Mouse (Mus musculus) testis, postnatal 14 days (tissue): Measurements from ENCODE around the gene Sp1.

Experiments
- DNase-seq: peaks from one replicate; pipeline ENCODE4 v3.0.0; 2021; ENCODE audit warnings: low spot score

Sp1 gene

GRCm38 (mm10) chr15:102474520-102474919 lies 68.6 kb downstream of the Sp1 start:
- DNase-seq, result no peak

- no peak for DNase-seq
Observed at GRCm38 (mm10) chr15:102483136-102483535, 77.2 kb downstream of the Sp1 start.

GRCm38 (mm10) chr15:102485853-102486252 lies 79.9 kb downstream of the Sp1 start:
- no peak for DNase-seq
